ENCODE assay signal across 24 mouse cellular contexts in the genomic region with DNA sequence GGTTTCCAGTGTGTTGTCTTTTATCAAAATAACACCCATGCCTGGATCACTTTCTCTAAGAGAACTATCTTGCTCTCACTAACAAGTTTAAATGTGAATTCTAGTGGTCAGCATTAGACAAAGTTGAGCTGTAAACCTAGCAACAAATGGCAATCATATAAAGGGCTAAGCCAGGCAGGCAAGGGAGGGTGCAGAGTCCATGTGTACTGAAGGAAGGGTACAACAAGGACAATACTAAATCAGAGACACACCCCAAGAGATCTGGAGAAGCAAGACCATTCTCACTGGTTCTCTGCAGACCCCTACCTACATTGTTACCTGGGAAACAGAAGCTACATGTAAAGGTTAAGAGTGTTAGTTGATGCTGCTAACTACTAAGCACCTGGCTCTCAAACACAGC.
DNase-seq lines count a peak whose midpoint lies in the region; ATAC-seq and TF ChIP-seq lines count a peak whose summit lies in the region.
"Had no signal": no experiment of that assay in that cellular context is flagged by ENCODE, and none has a peak within 500 bp of the region (broad histone marks: within the 10 kb centered on the region; RNA-seq: fewer than 3 reads in every experiment).

No protein-coding gene starts in this region.

- H3K9ac ChIP-seq in intestine, embryonic 14.5 days (ENCODE audit: low read length): no peak overlapping the region
- no peak overlapping the region for H3K9ac ChIP-seq in intestine, embryonic 15.5 days
- H3K9ac ChIP-seq in intestine, postnatal 0 days (ENCODE audit: low read depth, low read length): no peak overlapping the region
- H3K9ac ChIP-seq in stomach, postnatal 0 days (ENCODE audit: low read length): no peak overlapping the region
- H3K9ac ChIP-seq: embryonic facial prominence, embryonic 13.5 days; embryonic facial prominence, embryonic 15.5 days; forebrain, embryonic 12.5 days had no signal

- no peaks in the 10 kb centered on the region for H3K27me3 ChIP-seq in intestine, embryonic 14.5 days (replicated peaks; ENCODE audit: control insufficient read depth, insufficient read depth, low read length)
- no peaks in the 10 kb centered on the region for H3K27me3 ChIP-seq in intestine, embryonic 15.5 days (replicated peaks)
- no peaks in the 10 kb centered on the region for H3K27me3 ChIP-seq in intestine, postnatal 0 days (replicated peaks; ENCODE audit: control insufficient read depth, insufficient read depth, low read length)
- H3K27me3 ChIP-seq in stomach, postnatal 0 days (ENCODE audit: control insufficient read depth, insufficient read depth, low read length): no peaks in the 10 kb centered on the region
- H3K27me3 ChIP-seq: embryonic facial prominence, embryonic 13.5 days; embryonic facial prominence, embryonic 15.5 days; forebrain, embryonic 12.5 days had no signal

- ATAC-seq in intestine, embryonic 14.5 days (replicated peaks; ENCODE audit: low FRiP score, low TSS enrichment, low read depth): peak; percentile 60; the same call in 1 of the 2 replicates
- ATAC-seq in intestine, embryonic 15.5 days: peak; percentile 86
- ATAC-seq in intestine, postnatal 0 days: peak; percentile 81
- ATAC-seq in stomach, postnatal 0 days (ENCODE audit: low FRiP score, low TSS enrichment): peak; percentile 85
- ATAC-seq: activated CD4-positive, CD25-positive, alpha-beta regulatory T cell, adult 4 months; forebrain, embryonic 14.5 days; forebrain, embryonic 16.5 days had no signal

- DNase-seq in intestine, embryonic 14.5 days (ENCODE audit: low spot score): no peak
- DNase-seq in stomach, postnatal 0 days (ENCODE audit: low spot score): peak; percentile 36
- DNase-seq in T-cell, adult 2 months (ENCODE audit: low spot score): no peak
- DNase-seq in cerebellum, adult 9-11 months: no peak
- no peak for DNase-seq in layer of hippocampus, postnatal 36 days
- no peak for DNase-seq in cerebellum, adult 9-10 months
- DNase-seq: adrenal gland, adult 8-10 months; adrenal gland, postnatal 14 days; adrenal gland, postnatal 36 days; cerebellum, adult 11-12 months; cerebellum, adult 2 months; cerebellum, postnatal 14 days; cerebellum, postnatal 36 days; embryo, embryonic 11 days had no signal

- no peak overlapping the region for H3K4me2 ChIP-seq in intestine, embryonic 14.5 days (ENCODE audit: low read length)
- no peak overlapping the region for H3K4me2 ChIP-seq in intestine, embryonic 15.5 days (replicated peaks)
- H3K4me2 ChIP-seq in intestine, postnatal 0 days (replicated peaks; ENCODE audit: low read depth): no peak overlapping the region
- no peak overlapping the region for H3K4me2 ChIP-seq in stomach, postnatal 0 days (replicated peaks; ENCODE audit: low read depth)
- H3K4me2 ChIP-seq: embryonic facial prominence, embryonic 13.5 days; embryonic facial prominence, embryonic 15.5 days; forebrain, embryonic 12.5 days had no signal

- no peak for TF ChIP-seq EP300 in stomach, postnatal 0 days (optimal IDR thresholded peaks at IDR 0.05)

- 0 out of 2 replicates have a peak, but pooled peaks cover 8% of the 10 kb centered on the region for H3K36me3 ChIP-seq in intestine, embryonic 14.5 days (ENCODE audit: control insufficient read depth, insufficient read depth, low read length)
- no peaks in the 10 kb centered on the region for H3K36me3 ChIP-seq in intestine, embryonic 15.5 days
- H3K36me3 ChIP-seq in intestine, postnatal 0 days (ENCODE audit: control insufficient read depth, insufficient read depth): no peaks in the 10 kb centered on the region
- no peaks in the 10 kb centered on the region for H3K36me3 ChIP-seq in stomach, postnatal 0 days (ENCODE audit: control insufficient read depth, insufficient read depth, low read length)
- H3K36me3 ChIP-seq: embryonic facial prominence, embryonic 15.5 days had no signal

- H3K4me3 ChIP-seq in intestine, embryonic 14.5 days (ENCODE audit: low read depth, low read length): no peak overlapping the region
- no peak overlapping the region for H3K4me3 ChIP-seq in intestine, embryonic 15.5 days (replicated peaks)
- no peak overlapping the region for H3K4me3 ChIP-seq in intestine, postnatal 0 days (ENCODE audit: low read depth, low read length)
- no peak overlapping the region for H3K4me3 ChIP-seq in stomach, postnatal 0 days (ENCODE audit: low read depth, low read length)
- H3K4me3 ChIP-seq: embryonic facial prominence, embryonic 13.5 days; embryonic facial prominence, embryonic 15.5 days; erythroblast, embryonic 14.5 days; forebrain, embryonic 10.5 days; forebrain, embryonic 12.5 days had no signal

- H3K27ac ChIP-seq in intestine, embryonic 14.5 days (ENCODE audit: low read depth): no peak overlapping the region
- H3K27ac ChIP-seq in intestine, embryonic 15.5 days: no peak overlapping the region
- no peak overlapping the region for H3K27ac ChIP-seq in intestine, postnatal 0 days (ENCODE audit: low read depth, low read length)
- no peak overlapping the region for H3K27ac ChIP-seq in stomach, postnatal 0 days (replicated peaks)
- H3K27ac ChIP-seq: embryonic facial prominence, embryonic 13.5 days; embryonic facial prominence, embryonic 15.5 days; forebrain, embryonic 10.5 days; forebrain, embryonic 12.5 days had no signal

- TF ChIP-seq CTCF in intestine, postnatal 0 days (IDR thresholded peaks at IDR 0.05; ENCODE audit: low read depth): no peak
- TF ChIP-seq CTCF in stomach, postnatal 0 days (IDR thresholded peaks at IDR 0.05; ENCODE audit: low read depth): no peak

- no peaks in the 10 kb centered on the region for H3K4me1 ChIP-seq in intestine, embryonic 14.5 days (replicated peaks; ENCODE audit: control insufficient read depth, insufficient read depth, low read length)
- H3K4me1 ChIP-seq in intestine, embryonic 15.5 days (replicated peaks): no peaks in the 10 kb centered on the region
- 0 out of 2 replicates have a peak, but pooled peaks cover 3% of the 10 kb centered on the region for H3K4me1 ChIP-seq in intestine, postnatal 0 days (replicated peaks; ENCODE audit: control insufficient read depth, insufficient read depth, low read length)
- no peaks in the 10 kb centered on the region for H3K4me1 ChIP-seq in stomach, postnatal 0 days (replicated peaks; ENCODE audit: control insufficient read depth, insufficient read depth)
- H3K4me1 ChIP-seq: embryonic facial prominence, embryonic 13.5 days; embryonic facial prominence, embryonic 15.5 days; forebrain, embryonic 10.5 days; forebrain, embryonic 12.5 days had no signal

- no peaks in the 10 kb centered on the region for H3K9me3 ChIP-seq in intestine, embryonic 14.5 days (ENCODE audit: control insufficient read depth, low read length)
- H3K9me3 ChIP-seq in intestine, embryonic 15.5 days: no peaks in the 10 kb centered on the region
- H3K9me3 ChIP-seq in intestine, postnatal 0 days (ENCODE audit: control insufficient read depth): no peaks in the 10 kb centered on the region
- H3K9me3 ChIP-seq in stomach, postnatal 0 days (ENCODE audit: control insufficient read depth, low read length): no peaks in the 10 kb centered on the region
- H3K9me3 ChIP-seq: embryonic facial prominence, embryonic 13.5 days; embryonic facial prominence, embryonic 15.5 days; forebrain, embryonic 10.5 days; forebrain, embryonic 12.5 days had no signal
